Mouse (Mus musculus): ENCODE data around the gene Rnf40.

DNA sequence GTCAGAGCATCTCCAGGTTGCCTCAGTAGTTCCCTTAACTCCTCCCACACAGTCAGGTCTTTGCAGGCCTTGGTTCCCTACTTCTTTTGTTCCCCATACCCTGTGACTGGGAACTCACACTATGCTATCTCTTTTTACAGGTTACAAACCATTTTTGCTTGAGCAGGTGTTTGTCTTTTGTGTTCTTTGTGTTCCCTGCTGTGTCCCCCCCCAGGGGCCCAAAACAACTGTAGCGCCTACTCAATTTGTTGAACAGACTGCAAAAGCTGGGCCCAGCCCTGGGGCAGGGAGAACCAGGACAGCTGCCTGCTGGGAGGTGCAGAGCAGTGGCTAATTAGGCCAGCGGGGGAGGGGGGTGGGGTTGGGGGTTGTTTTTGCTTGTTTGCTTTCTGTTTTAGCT lies 29.4 kb downstream of the Rnf40 start:
- TF ChIP-seq MYB (IDR thresholded peaks at IDR 0.05; ENCODE audit: low read depth, low read length) (no peak), CTCF (IDR thresholded peaks at IDR 0.05 in 2 of 3, conservative IDR thresholded peaks at IDR 0.05 in 1 of 3; ENCODE audit: control insufficient read depth in 1 of 3, insufficient read depth in 1 of 3, low read depth in 2 of 3, low read length in 3 of 3, poor library complexity in 1 of 3, severe bottlenecking in 1 of 3) (no peak), GATA1 (IDR thresholded peaks at IDR 0.05; ENCODE audit: low read depth, low read length) (no peak), RCOR1 (IDR thresholded peaks at IDR 0.05; ENCODE audit: low read depth, low read length) (no peak), E2F4 (IDR thresholded peaks at IDR 0.05; ENCODE audit: borderline replicate concordance, low read depth, low read length) (no peak), MEF2A (IDR thresholded peaks at IDR 0.05; ENCODE audit: extremely low read depth, insufficient replicate concordance, low read depth, low read length, poor library complexity, severe bottlenecking) (no peak), NRF1 (IDR thresholded peaks at IDR 0.05; ENCODE audit: insufficient read depth, low read depth, low read length, poor library complexity, severe bottlenecking) (no peak), ELF1 (IDR thresholded peaks at IDR 0.05; ENCODE audit: low read depth, low read length) (no peak), TCF12 (IDR thresholded peaks at IDR 0.05; ENCODE audit: low read depth, low read length) (no peak), UBTF (IDR thresholded peaks at IDR 0.05; ENCODE audit: borderline replicate concordance, insufficient read depth, low read depth, low read length) (no peak), MAX (IDR thresholded peaks at IDR 0.05; ENCODE audit: low read length) (no peak), ZKSCAN1 (IDR thresholded peaks at IDR 0.05; ENCODE audit: low read depth, low read length) (no peak), MAFK (IDR thresholded peaks at IDR 0.05; ENCODE audit: borderline replicate concordance, low read depth, low read length) (no peak)
